Mouse (Mus musculus) lung, embryonic 15.5 days (tissue): ENCODE measurements at regions not wholly inside any gene's neighbourhood (a gene's known extent, or its start where the extent isn't known, plus 50 kb on each side); places are given as distances from the start of the nearest gene placed in this dataset.

Source experiments
- ATAC-seq: fragments of 200-750 bp; cut with Nextera tagmentation; 2 replicates; pipeline ENCODE4 v1.8.0; 2017; ENCODE audit warnings: moderate number of reproducible peaks, borderline replicate concordance; ENCODE audit not compliant: low FRiP score, low TSS enrichment; ENCODE audit errors: extremely low read depth
- H3K27ac ChIP-seq: fragments of 300-500 bp; sonication (generic); 2 replicates; pipeline ENCODE4 v1.5.1; 2015; ENCODE audit warnings: moderate library complexity, mild to moderate bottlenecking, inconsistent platforms
- H3K27me3 ChIP-seq: fragments of 300-500 bp; sonication (generic); 2 replicates; pipeline ENCODE4 v1.6.1; 2015; ENCODE audit warnings: inconsistent platforms
- H3K36me3 ChIP-seq: fragments of 300-500 bp; sonication (generic); 2 replicates; pipeline ENCODE4 v1.6.1; 2015; ENCODE audit warnings: inconsistent platforms
- H3K4me1 ChIP-seq: fragments of 300-500 bp; sonication (generic); 2 replicates; pipeline ENCODE4 v1.6.1; 2015; ENCODE audit warnings: inconsistent platforms
- H3K4me2 ChIP-seq: fragments of 300-500 bp; sonication (generic); 2 replicates; pipeline ENCODE4 v1.6.1; 2015; ENCODE audit warnings: inconsistent platforms, mild to moderate bottlenecking, moderate library complexity
- H3K4me3 ChIP-seq: fragments of 300-500 bp; sonication (generic); 2 replicates; pipeline ENCODE4 v1.5.1; 2015; ENCODE audit warnings: mild to moderate bottlenecking, inconsistent platforms
- H3K9ac ChIP-seq: fragments of 300-500 bp; sonication (generic); 2 replicates; pipeline ENCODE4 v1.6.1; 2015; ENCODE audit warnings: inconsistent platforms
- H3K9me3 ChIP-seq: fragments of 300-500 bp; sonication (generic); 2 replicates; pipeline ENCODE4 v1.6.1; 2016; ENCODE audit warnings: inconsistent platforms
- WGBS: fragments of 180-500 bp; shearing (Covaris S2); methylation state at CpG from one replicate; pipeline ENCODE4 v1.1.7; 2015; 5-methylcytosine and 5-hydroxymethylcytosine counted together

DNA sequence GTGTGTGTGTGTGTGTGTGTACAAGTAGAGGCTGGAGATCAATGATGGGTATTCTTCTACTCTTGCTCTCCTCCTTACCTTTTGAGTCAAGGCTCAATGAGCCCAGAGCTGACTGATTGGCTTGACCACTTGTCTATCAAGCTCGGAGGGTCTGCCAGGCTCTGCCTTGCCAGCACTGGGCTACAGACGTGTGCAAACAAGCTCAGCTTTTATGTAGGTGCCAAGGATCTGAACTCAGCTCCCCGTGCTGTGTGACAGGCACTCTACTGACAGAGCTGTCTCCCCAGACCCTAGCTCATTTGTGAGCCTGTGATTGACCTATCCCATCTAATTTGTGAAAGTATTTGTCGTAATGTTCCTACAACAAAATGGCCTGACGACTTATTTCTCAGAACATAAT, 54.2 kb upstream of the Cdc42bpa start:
- 88% methylated on average over 5 of the region's 5 CpGs for WGBS
- H3K36me3 ChIP-seq, result no peaks in the 10 kb centered on the region
- H3K27ac ChIP-seq, result no peak overlapping the region
- H3K9me3 ChIP-seq, result no peaks in the 10 kb centered on the region
- H3K4me2 ChIP-seq, result no peak overlapping the region
- no peak for ATAC-seq
- no peak overlapping the region for H3K9ac ChIP-seq
- H3K4me1 ChIP-seq, result no peaks in the 10 kb centered on the region
- no peak overlapping the region for H3K4me3 ChIP-seq
- no peaks in the 10 kb centered on the region for H3K27me3 ChIP-seq

DNA sequence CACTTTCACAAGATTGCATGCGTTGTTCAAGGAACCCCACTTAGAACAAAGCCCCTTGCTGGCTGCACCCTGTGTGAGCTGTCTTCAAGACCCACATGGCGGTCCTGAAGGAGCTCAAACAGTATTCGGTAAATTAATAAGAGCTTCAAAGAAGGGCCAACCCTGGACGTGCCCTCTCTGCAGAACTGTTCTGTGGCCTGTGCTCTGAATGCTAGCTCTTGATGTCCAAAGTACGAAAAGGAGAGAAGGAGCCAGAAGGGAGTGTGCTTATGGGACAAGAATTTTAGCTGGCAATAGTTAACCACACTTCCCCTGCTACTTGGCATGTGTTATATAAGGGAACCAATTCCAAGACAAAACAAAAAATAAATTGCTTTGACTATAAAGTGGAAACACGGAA, 67.6 kb upstream of the Cdc42bpa start:
- Histone ChIP-seq H3K27me3 (no peaks in the 10 kb centered on the region), H3K27ac (no peak overlapping the region), H3K4me1 (no peaks in the 10 kb centered on the region), H3K4me3 (no peak overlapping the region), H3K9ac (no peak overlapping the region), H3K36me3 (no peaks in the 10 kb centered on the region), H3K4me2 (no peak overlapping the region), H3K9me3 (no peaks in the 10 kb centered on the region)
- no peak for ATAC-seq
- WGBS, result 82% methylated on average over 6 of the region's 6 CpGs

DNA sequence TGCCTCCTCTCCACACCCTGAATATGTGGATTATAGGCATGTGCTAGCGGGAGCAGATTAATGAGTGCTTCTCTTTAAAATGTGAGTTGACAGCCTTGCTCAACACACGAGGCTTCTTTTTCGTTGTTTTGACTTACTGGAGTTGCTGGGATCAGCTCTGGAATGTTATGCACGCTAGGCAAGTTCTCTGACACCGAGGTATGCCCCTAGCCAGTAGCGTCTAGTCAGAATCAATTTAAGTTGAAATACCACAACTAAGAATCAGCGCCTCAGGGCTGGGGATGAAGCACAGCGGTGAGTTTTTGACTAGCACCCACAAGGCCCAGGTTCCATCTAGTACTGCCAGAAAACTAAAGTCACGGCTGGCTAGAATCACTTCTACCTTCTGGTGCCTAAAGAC, 72.4 kb upstream of the Cdc42bpa start:
- Histone ChIP-seq H3K9me3 (no peaks in the 10 kb centered on the region), H3K9ac (no peak overlapping the region), H3K4me2 (no peak overlapping the region), H3K4me3 (no peak overlapping the region), H3K27me3 (no peaks in the 10 kb centered on the region), H3K36me3 (no peaks in the 10 kb centered on the region), H3K4me1 (no peaks in the 10 kb centered on the region), H3K27ac (no peak overlapping the region)
- ATAC-seq, result no peak
- 55% methylated on average over 9 of the region's 9 CpGs for WGBS

DNA sequence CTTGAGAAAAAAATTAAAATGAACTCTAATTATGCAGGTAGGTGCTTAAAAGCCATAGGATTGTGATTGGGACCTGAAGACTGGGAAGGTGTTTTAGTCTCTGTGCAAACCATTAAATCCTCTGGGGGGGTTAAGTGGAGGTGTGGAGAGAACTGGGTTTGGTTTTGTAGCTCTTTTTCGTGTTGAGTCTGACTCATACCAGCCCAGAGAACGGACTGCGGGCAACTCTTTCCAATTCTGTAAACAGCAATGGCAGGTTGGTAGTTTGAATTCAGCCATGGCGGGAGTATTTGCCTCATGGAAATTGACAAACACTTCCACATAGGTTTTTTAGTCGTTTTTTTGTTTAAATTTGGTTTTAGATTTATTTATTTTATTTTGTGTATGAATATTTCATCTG, 77.7 kb upstream of the Ahctf1 start:
- Histone ChIP-seq H3K4me3 (no peak overlapping the region), H3K9ac (no peak overlapping the region), H3K4me2 (no peak overlapping the region), H3K27ac (no peak overlapping the region), H3K4me1 (0 out of 2 replicates have a peak, but pooled peaks cover 3% of the 10 kb centered on the region), H3K27me3 (no peaks in the 10 kb centered on the region), H3K9me3 (no peaks in the 10 kb centered on the region), H3K36me3 (no peaks in the 10 kb centered on the region)
- ATAC-seq, result no peak
- WGBS, result 72% methylated on average over 5 of the region's 5 CpGs

- no peak for ATAC-seq
- Histone ChIP-seq H3K36me3 (no peaks in the 10 kb centered on the region), H3K27ac (no peak overlapping the region), H3K9me3 (no peaks in the 10 kb centered on the region), H3K4me3 (no peak overlapping the region), H3K4me1 (0 out of 2 replicates have a peak, but pooled peaks cover 4% of the 10 kb centered on the region), H3K4me2 (peak overlapping the region; percentile 12; the same call in 1 of the 2 replicates), H3K9ac (no peak overlapping the region), H3K27me3 (no peaks in the 10 kb centered on the region)
- 71% methylated on average over 6 of the region's 6 CpGs for WGBS
Observed at GRCm38 (mm10) chr1:179877893-179878292, 74.4 kb upstream of the Ahctf1 start.

- no peak for ATAC-seq
Observed at GRCm38 (mm10) chr1:179873772-179874555, 70.5 kb upstream of the Ahctf1 start.

DNA sequence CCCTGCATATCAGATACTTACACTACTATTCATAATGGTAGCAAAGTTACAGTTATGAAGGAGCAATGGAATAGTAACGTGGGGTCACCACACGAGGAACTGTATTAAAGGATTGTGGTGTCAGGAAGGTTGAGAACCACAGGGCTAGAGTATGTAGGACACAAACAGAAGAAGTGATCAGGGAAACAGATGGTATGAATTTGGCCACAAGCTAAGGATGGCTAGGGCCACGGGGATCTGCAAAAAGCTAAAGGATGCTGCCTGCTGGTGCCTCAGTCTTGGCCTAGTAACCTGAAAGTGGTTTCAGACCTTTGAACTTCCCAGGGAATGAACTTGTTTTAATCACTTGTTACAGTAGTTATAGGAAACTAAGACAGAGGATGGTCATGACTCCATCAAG, 68.5 kb upstream of the Ahctf1 start:
- H3K4me3 ChIP-seq, result no peak overlapping the region
- no peaks in the 10 kb centered on the region for H3K27me3 ChIP-seq
- WGBS, result 87% methylated on average over 3 of the region's 3 CpGs
- 0 out of 2 replicates have a peak, but pooled peaks cover 12% of the 10 kb centered on the region for H3K4me1 ChIP-seq
- no peaks in the 10 kb centered on the region for H3K36me3 ChIP-seq
- no peak overlapping the region for H3K4me2 ChIP-seq
- no peaks in the 10 kb centered on the region for H3K9me3 ChIP-seq
- no peak overlapping the region for H3K27ac ChIP-seq
- ATAC-seq, result no peak
- no peak overlapping the region for H3K9ac ChIP-seq

More at GRCm38 (mm10) chr1:179873772-179874555, 70.5 kb upstream of the Ahctf1 start:
- no peaks in the 10 kb centered on the region for H3K36me3 ChIP-seq
- H3K4me1 ChIP-seq, result 0 out of 2 replicates have a peak, but pooled peaks cover 12% of the 10 kb centered on the region
- WGBS, result 66% methylated on average over 12 of the region's 12 CpGs
- H3K4me3 ChIP-seq, result no peak overlapping the region
- H3K27me3 ChIP-seq, result no peaks in the 10 kb centered on the region
- H3K27ac ChIP-seq, result no peak overlapping the region
- no peaks in the 10 kb centered on the region for H3K9me3 ChIP-seq
- H3K9ac ChIP-seq, result no peak overlapping the region
- H3K4me2 ChIP-seq, result no peak overlapping the region

GRCm38 (mm10) chr1:179868656-179869055, 65.2 kb upstream of the Ahctf1 start:
- WGBS, result 80% methylated on average over 9 of the region's 9 CpGs
- no peaks in the 10 kb centered on the region for H3K36me3 ChIP-seq
- H3K27ac ChIP-seq, result no peak overlapping the region
- H3K4me3 ChIP-seq, result no peak overlapping the region
- no peak overlapping the region for H3K4me2 ChIP-seq
- peaks cover 15% of the 10 kb centered on the region for H3K4me1 ChIP-seq
- H3K9me3 ChIP-seq, result no peaks in the 10 kb centered on the region
- no peak overlapping the region for H3K9ac ChIP-seq
- no peak for ATAC-seq
- no peaks in the 10 kb centered on the region for H3K27me3 ChIP-seq

DNA sequence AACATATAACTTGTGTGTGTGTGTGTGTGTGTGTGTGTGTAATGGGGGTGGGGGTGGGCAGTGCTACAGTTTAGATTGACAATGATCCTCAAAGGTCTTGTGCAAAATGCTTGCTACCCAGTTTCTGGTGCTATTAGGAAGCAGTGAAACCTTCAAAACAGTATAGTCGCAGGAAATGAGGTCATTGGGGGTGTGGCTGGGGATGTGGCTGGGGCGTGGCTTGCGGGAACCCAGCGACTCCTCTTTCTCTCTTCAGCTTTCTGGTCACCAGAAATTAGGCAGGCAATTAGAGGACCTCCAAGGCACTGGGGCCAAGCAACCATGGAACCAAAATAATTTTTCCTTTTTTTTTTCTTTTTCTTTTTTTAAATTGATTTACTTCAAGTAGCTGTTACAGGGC, 64.0 kb upstream of the Ahctf1 start:
- Histone ChIP-seq H3K27ac (no peak overlapping the region), H3K9ac (no peak overlapping the region), H3K36me3 (no peaks in the 10 kb centered on the region), H3K4me3 (no peak overlapping the region), H3K9me3 (no peaks in the 10 kb centered on the region), H3K4me1 (peaks cover 15% of the 10 kb centered on the region), H3K27me3 (no peaks in the 10 kb centered on the region), H3K4me2 (no peak overlapping the region)
- no peak for ATAC-seq
- WGBS, result 87% methylated on average over 4 of the region's 4 CpGs

GRCm38 (mm10) chr1:179866056-179866772, 62.7 kb upstream of the Ahctf1 start:
- 49% methylated on average over 16 of the region's 16 CpGs for WGBS
- Histone ChIP-seq H3K9me3 (no peaks in the 10 kb centered on the region), H3K4me1 (peaks cover 15% of the 10 kb centered on the region), H3K27ac (peak overlapping the region; percentile 84), H3K4me2 (peak overlapping the region; percentile 24; the same call in 1 of the 2 replicates), H3K27me3 (no peaks in the 10 kb centered on the region), H3K9ac (no peak overlapping the region), H3K36me3 (no peaks in the 10 kb centered on the region), H3K4me3 (no peak overlapping the region)
- ATAC-seq, result peak; percentile 64; the same call in 1 of the 2 replicates

GRCm38 (mm10) chr1:179865561-179865960, 62.1 kb upstream of the Ahctf1 start:
- Histone ChIP-seq H3K36me3 (no peaks in the 10 kb centered on the region), H3K4me3 (no peak overlapping the region), H3K27ac (peak overlapping the region; percentile 84), H3K4me2 (peak overlapping the region; percentile 24; the same call in 1 of the 2 replicates), H3K4me1 (peaks cover 14% of the 10 kb centered on the region), H3K27me3 (no peaks in the 10 kb centered on the region), H3K9me3 (no peaks in the 10 kb centered on the region), H3K9ac (no peak overlapping the region)
- 45% methylated on average over 11 of the region's 11 CpGs for WGBS
- no peak for ATAC-seq

GRCm38 (mm10) chr1:179864537-179865226, 61.2 kb upstream of the Ahctf1 start:
- Histone ChIP-seq H3K4me2 (no peak overlapping the region), H3K27me3 (no peaks in the 10 kb centered on the region), H3K9me3 (no peaks in the 10 kb centered on the region), H3K36me3 (no peaks in the 10 kb centered on the region), H3K4me3 (no peak overlapping the region), H3K27ac (no peak overlapping the region), H3K4me1 (peaks cover 7% of the 10 kb centered on the region), H3K9ac (no peak overlapping the region)
- 81% methylated on average over 5 of the region's 5 CpGs for WGBS
- ATAC-seq, result no peak
